Mouse (Mus musculus): ENCODE results near the gene Mbd5.

Mbd5 gene

DNA sequence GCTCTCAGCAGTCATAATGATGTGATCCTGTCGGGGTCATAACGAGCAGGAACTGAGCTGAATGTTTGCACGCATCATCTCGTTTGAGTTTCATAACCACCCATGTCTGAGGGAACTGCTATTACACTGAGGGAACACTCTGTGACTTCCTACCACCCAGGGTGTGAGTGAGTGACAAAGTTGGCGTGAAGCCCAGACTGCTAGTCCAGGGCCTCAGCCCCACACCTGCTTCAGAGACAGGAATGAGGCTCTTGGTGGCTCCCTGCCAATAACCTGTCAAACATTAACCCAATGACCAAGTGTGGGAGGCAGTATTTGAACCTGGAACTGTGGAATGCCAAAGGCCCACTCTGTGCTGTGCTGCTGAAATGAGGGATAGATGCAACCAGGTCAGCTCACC, 400.5 kb downstream of the Mbd5 start:
- no peak for DNase-seq (ENCODE audit: low spot score)

DNA sequence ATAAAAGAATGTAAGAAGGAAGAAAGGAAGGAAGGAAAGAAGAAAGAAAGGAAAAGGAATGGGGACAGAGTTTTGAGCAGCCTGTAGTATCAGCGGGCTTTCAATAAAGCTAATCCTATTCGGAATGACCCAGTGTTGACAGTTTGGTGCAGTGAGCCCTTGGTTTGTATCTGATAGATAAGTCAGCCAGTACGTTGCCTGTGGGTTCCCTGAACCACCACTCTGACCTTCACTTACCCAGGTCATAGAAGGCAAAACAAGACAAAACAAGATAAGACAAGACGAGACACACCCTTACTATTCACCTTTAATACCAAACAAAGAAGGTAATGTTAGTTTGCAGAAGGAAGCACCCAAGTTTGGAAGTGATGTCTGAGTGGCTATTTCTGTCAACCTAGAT, 401.5 kb downstream of the Mbd5 start:
- DNase-seq (ENCODE audit: low spot score): no peak

DNA sequence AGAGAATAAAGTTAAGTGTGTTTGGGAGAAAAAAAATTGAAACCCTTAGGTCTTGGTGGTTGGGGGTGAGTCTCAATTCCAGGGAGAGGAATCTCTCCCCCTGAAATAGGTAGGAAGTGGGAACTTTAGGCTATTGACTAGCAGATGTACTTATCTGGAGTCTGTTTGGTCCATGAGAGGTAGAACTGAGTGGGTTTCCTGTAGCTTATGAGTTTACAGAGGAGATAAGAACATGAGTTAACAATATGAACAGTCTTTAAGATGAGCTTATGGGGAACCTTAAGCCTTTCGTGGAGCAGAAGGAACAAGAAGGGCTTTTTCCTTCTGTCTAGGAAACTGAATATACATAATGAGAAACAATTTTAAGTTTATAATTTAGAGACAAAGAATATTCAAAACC, 404.8 kb downstream of the Mbd5 start:
- no peak for DNase-seq (ENCODE audit: low spot score)

DNA sequence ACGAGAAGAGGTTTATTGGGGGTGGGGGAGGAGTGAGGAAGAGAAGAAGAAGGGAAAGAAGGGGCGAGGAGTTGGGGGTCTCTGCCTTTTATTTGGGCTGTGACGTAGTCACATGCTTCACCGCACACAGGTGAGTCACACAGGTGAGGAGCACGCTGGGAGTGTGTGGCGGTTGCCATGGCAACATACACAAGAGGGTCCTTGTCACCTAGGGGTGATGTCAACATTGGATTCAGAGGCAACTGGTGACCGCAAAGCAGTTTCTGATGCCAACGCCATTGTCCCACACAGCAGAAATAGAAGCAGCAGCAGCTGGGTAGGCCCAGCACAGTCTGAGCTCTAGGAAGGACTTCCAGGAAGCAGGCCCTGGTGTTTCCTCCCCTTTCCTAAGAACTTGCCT, 406.6 kb downstream of the Mbd5 start:
- no peak for DNase-seq (ENCODE audit: low spot score)

DNA sequence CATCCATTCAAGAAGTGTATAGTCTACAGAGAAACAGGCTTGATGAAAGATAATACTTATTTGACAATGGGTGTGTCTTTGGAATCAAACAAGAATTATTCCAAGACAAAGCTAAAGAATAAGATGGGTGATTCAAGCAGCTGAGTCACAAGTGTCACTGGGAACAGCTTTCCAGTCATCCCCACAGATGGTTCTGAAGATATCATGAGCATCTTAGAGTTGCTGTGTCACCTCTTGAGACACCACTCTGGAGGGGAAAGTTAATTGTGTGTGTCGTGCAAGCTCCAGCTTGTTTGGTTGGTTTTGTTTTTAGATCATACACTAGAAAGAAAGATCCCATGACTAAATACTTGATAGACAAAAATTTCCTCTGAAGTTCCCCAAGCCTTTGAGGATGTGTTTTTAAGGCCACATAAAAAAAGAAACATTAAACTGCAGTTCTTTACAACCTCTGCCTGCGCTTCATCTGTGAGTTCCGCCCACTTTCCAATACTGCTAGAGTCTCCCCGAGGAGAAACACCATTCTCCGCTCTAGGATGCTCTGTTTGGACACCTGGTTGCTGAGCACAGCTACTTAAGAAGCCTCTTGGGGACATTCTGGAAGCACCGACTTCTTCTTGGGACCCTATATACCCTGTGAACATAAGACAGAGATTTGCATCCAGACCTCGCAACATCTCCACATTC, 409.0 kb downstream of the Mbd5 start:
- no peak for DNase-seq (ENCODE audit: low spot score)

DNA sequence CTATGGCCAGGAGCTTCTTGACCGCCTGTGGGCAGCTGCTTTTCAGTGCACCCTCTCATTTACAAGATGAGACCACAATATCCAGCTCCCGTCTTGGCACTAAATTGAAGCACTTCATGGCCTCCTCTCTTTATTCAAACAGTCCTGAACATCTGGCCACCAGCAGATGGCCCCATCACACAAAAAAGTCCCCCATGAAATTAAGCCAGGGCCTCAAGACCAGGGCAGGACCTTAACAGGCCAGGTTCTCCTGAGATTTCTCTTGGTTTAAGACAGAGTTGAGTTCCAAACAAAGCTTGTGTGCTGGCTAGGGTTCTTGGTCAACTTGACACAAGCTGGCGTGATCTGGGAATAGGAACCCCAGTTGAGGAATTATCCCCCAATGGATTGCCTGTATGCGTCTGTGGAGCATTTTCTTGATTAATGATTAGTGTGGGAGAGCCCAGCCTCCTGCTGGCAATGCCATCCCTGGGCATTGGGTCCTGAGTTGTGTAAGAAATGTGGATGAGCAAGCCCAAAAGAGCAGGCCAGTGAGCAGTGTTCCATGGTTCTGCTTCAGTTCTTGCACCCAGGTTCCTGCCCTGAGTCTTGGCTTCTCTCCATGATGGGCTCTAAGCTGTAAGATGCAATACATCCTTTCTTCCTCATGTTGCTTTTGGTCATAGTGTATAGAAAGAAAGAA, 409.7 kb downstream of the Mbd5 start:
- DNase-seq (ENCODE audit: low spot score): no peak

DNA sequence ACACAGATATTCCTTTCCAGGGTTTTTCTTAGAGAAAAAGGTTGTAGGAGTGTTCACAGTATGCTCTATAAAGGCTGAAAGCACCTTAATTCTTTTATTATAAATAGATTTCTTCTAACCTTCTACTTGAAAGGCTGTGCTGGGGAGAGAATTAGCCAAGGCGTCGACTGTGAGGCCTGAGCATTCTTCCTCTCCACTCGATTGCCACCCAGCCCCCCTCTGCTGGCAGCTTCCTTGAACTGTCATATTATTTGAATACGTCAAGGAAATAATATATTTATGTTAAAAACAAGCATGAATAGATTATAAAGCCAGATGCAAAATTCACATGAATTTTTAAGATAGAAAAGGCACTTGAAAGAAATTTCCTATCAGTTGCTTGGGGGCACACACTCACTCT, 410.4 kb downstream of the Mbd5 start:
- no peak for DNase-seq (ENCODE audit: low spot score)

DNA sequence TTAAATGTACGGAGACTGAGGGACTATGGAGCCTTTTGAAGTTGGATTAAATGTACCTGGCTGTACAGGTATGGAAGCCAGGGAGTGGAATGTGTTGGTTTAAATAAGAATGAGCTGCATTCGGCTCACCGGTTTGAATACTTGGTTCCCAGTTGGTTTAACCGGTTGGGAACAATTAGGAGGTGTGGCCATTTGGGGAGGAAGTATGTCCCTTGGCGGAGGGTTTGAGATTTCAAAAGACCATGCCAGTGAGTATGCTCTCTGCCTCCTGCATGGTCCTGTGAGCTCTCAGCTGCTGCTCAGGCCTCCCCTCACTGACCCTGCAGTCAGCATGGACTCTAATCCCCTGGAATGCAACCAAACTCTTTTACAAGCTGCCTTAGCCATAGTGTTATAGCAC, 415.2 kb downstream of the Mbd5 start:
- DNase-seq (ENCODE audit: low spot score): no peak

DNA sequence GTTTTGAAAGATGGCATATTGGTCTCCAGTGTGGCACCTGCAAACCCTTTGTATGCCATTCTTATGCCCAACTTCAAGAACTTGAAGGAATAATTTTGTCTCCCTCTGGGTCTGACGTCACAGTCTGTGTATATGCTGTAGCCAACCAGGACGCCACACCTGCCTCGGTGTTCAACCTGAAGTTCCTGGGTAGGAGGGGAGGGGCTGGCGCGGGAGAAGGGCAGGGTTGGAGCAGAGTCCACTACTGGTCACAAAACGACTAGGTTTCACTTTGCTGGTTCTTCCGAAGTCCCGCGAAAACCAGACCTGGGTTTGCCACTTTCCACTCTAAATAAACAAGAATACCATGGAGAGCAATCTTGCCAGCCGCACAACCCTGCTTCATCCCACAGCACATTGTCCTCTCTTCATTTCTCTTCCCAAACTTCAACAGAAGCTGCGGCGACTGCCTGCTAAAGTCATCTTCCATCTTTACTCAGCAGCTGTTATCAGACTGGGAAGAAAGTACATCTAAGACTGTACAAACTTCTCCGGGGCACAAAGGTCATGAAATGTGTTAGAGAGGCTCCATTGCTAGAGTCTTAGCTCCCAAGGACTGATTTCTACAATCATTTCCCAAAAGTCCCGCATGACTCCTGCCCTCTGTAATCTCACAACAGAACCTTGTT, 417.7 kb downstream of the Mbd5 start:
- DNase-seq (ENCODE audit: low spot score): no peak

DNA sequence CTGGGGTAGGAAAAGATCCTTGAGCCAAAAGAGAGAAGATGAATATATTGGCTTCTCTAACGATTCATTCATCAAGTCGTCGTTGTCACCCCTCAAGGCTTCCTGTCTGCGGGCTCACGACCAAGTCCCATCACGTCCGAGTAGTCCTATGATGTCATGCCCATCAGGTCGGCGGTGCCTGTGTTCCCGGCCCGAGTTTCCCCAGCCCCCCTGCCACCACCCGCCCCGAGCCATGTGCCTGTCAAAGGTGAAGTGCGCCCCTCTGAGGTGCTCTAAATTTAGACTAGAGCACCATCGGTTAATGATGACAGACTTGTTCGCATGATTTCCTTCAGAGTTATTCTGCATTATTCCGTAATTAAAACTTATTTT, 418.2 kb downstream of the Mbd5 start:
- DNase-seq (ENCODE audit: low spot score): no peak

DNA sequence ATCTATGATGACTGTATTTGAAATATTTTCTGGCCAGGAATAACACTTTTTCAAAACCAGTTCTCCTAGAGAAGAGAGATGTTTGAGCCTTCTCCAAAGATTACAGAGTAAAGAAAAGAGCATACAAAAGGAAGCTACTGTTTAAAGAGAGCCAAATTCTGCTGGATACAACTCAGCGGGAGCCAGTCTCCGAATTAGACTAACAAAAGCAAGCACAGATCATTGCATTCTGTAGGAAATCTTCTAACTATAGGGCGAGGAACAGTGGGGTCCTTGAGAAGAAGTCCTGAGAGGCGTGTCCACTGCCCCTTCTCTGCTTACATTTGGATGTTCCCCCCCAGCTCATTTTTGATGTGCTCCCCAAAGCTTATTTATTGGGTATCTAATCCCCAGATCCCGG, 422.3 kb downstream of the Mbd5 start:
- no peak for DNase-seq (ENCODE audit: low spot score)

DNA sequence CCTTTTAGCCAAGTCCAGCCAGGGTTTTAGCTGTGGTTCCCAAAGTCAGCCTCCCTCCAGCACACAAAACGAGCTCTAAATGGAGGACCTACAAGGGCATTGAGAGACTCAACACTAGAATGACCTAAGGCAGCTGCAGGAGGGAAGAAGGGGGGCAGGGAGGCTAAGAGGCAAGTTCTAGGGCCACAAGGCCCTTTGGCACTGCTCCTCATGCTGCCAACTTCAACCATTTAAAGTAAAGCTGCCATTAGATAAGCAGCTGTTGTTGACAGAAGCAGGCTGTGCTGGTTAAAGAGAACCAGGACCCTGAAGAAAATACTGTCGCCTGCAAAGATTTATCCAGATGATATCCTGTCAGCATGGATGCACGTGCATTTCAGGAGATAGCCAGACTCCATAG, 423.3 kb downstream of the Mbd5 start:
- no peak for DNase-seq (ENCODE audit: low spot score)

All from left cerebral cortex, adult 11 months (tissue).